9 mouse cellular contexts compared by ENCODE assay signal in the genomic region with DNA sequence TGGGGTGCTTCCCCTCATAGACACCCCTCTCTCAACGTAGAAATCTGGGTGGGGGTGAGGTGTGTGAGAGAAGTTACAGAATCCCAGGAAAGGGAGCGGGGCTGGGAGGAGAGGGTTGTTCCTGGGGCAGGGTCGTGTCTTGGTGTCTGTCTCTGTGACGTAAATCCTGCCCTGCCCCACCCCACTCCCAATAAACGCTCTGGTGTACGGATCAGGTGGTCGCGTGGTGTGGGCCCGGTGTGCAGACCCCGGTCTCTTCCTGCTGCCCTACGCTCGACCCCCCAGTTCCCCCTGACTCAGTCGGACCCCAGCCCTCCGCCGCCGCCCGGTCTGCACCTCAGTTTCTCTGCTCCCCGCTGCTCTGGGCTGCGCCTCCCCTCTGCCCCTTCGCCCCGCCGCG. TPM values are rescaled to one million over a fixed set of nuclear protein-coding genes. Genes with fewer than 3 reads are reported as not detected.
DNase-seq lines count a peak whose midpoint lies in the region; ATAC-seq and TF ChIP-seq lines count a peak whose summit lies in the region.
"Had no signal": no experiment of that assay in that cellular context is flagged by ENCODE, and none has a peak within 500 bp of the region (broad histone marks: within the 10 kb centered on the region; RNA-seq: fewer than 3 reads in every experiment).

No protein-coding gene starts in this region.

- no peak overlapping the region for H3K27ac ChIP-seq in cerebellum, adult 2 months (ENCODE audit: insufficient read depth, low read length)
- H3K27ac ChIP-seq in layer of hippocampus, adult 2 months, result peak overlapping the region; percentile 67; the same call in 1 of the 2 replicates
- H3K27ac ChIP-seq in intestine, embryonic 15.5 days, result no peak overlapping the region
- no peak overlapping the region for H3K27ac ChIP-seq in neural tube, embryonic 15.5 days (replicated peaks)
- H3K27ac ChIP-seq: liver, embryonic 14.5 days had no signal

- peak overlapping the region; percentile 42 for H3K4me2 ChIP-seq in intestine, embryonic 15.5 days (replicated peaks)
- H3K4me2 ChIP-seq in neural tube, embryonic 15.5 days, result peak overlapping the region; percentile 46

- H3K36me3 ChIP-seq in intestine, embryonic 15.5 days, result no peaks in the 10 kb centered on the region
- no peaks in the 10 kb centered on the region for H3K36me3 ChIP-seq in neural tube, embryonic 15.5 days

- H3K4me3 ChIP-seq in cerebellum, adult 2 months (replicated peaks; ENCODE audit: insufficient read depth, low read depth, low read length), result no peak overlapping the region
- no peak overlapping the region for H3K4me3 ChIP-seq in layer of hippocampus, adult 2 months
- peak overlapping the region; percentile 15; the same call in 1 of the 2 replicates for H3K4me3 ChIP-seq in intestine, embryonic 15.5 days (replicated peaks)
- H3K4me3 ChIP-seq in neural tube, embryonic 15.5 days (replicated peaks), result peak overlapping the region; percentile 17

- no peaks in the 10 kb centered on the region for H3K9me3 ChIP-seq in intestine, embryonic 15.5 days
- H3K9me3 ChIP-seq in neural tube, embryonic 15.5 days (replicated peaks), result no peaks in the 10 kb centered on the region

- ATAC-seq in cerebellum, adult (ENCODE audit: insufficient number of reproducible peaks, low FRiP score, low TSS enrichment), result no peak
- no peak for ATAC-seq in intestine, embryonic 15.5 days
- no peak for ATAC-seq in neural tube, embryonic 15.5 days (ENCODE audit: low FRiP score)

- 4% methylated on average over 23 of the region's 23 CpGs for WGBS in cerebellum, adult 2 months
- 4% methylated on average over 23 of the region's 23 CpGs for whole genome bisulfite sequencing in intestine, embryonic 15.5 days
- 1% methylated on average over 22 of the region's 23 CpGs for WGBS in neural tube, embryonic 15.5 days

- TF ChIP-seq POLR2A in cerebellum, adult 2 months (IDR thresholded peaks at IDR 0.05; ENCODE audit: borderline replicate concordance, insufficient read depth, low read length), result peak; percentile 32; the same call in 1 of the 2 replicates

- H3K9ac ChIP-seq in intestine, embryonic 15.5 days, result no peak overlapping the region
- no peak overlapping the region for H3K9ac ChIP-seq in neural tube, embryonic 15.5 days (replicated peaks)
- H3K9ac ChIP-seq: liver, embryonic 14.5 days had no signal

- no peak for TF ChIP-seq CTCF in cerebellum, adult 2 months (IDR thresholded peaks at IDR 0.05; ENCODE audit: borderline replicate concordance, insufficient read depth, low read depth, low read length)
- no peak for TF ChIP-seq CTCF in layer of hippocampus, adult 2 months (conservative IDR thresholded peaks at IDR 0.05)

- H3K27me3 ChIP-seq in cerebellum, adult 2 months (ENCODE audit: control insufficient read depth, insufficient read depth, low read length), result no peaks in the 10 kb centered on the region; the same call in 1 of the 2 replicates
- peaks cover 90% of the 10 kb centered on the region for H3K27me3 ChIP-seq in intestine, embryonic 15.5 days (replicated peaks)
- peaks cover 88% of the 10 kb centered on the region for H3K27me3 ChIP-seq in neural tube, embryonic 15.5 days (replicated peaks)

- no peak for DNase-seq in cerebellum, adult 2 months
- DNase-seq in layer of hippocampus, adult 2 months (ENCODE audit: low spot score in 2 of 2), result no peak
- no peak for DNase-seq in layer of hippocampus, adult 11-12 months (ENCODE audit: low spot score)
- no peak for DNase-seq in urinary bladder, postnatal 14 days (ENCODE audit: low spot score)
- no peak for DNase-seq in spleen, postnatal 4 days (ENCODE audit: low spot score in 2 of 2)

- peaks cover 12% of the 10 kb centered on the region for H3K4me1 ChIP-seq in cerebellum, adult 2 months (ENCODE audit: control insufficient read depth, insufficient read depth, low read length)
- H3K4me1 ChIP-seq in intestine, embryonic 15.5 days (replicated peaks), result peaks cover 10% of the 10 kb centered on the region; the same call in 1 of the 2 replicates
- peaks cover 15% of the 10 kb centered on the region for H3K4me1 ChIP-seq in neural tube, embryonic 15.5 days

RNA-seq across cellular contexts. Expression of a gene that starts 3.4 kb away (rescaled TPM):
- 0.54 and 0.57 TPM in 2 replicates for polyA plus RNA-seq in cerebellum, adult 2 months (2012; rRNA removed)
- total RNA-seq in layer of hippocampus, adult 2 months (2021), result under 1 TPM in 1 of 2 experiments, not detected in 1; 0.20 TPM
- not detected in 2 replicates for polyA plus RNA-seq in intestine, embryonic 15.5 days (2015; fragmentation: Nextera tagmentation; extraction: Ambion mirVana)
- not detected in 2 replicates for polyA plus RNA-seq in neural tube, embryonic 15.5 days (2015; fragmentation: Nextera tagmentation; extraction: Ambion mirVana)
- polyA plus RNA-seq: liver, embryonic 14.5 days had no signal

RNA-seq across cellular contexts. Expression of a gene that starts 4.9 kb away (rescaled TPM):
- not detected in 2 replicates for polyA plus RNA-seq in cerebellum, adult 2 months (2012; rRNA removed)
- total RNA-seq in layer of hippocampus, adult 2 months (2021), result not detected
- polyA plus RNA-seq in intestine, embryonic 15.5 days (2015; fragmentation: Nextera tagmentation; extraction: Ambion mirVana), result not detected in 2 replicates
- not detected in 2 replicates for polyA plus RNA-seq in neural tube, embryonic 15.5 days (2015; fragmentation: Nextera tagmentation; extraction: Ambion mirVana)
- polyA plus RNA-seq: liver, embryonic 14.5 days had no signal

RNA-seq across cellular contexts. Expression of a gene that starts 12.2 kb away (rescaled TPM):
- polyA plus RNA-seq in cerebellum, adult 2 months (2012; rRNA removed), result 397 and 476 TPM in 2 replicates
- 1,000 to 10,000 TPM; 1,342 to 1,423 TPM for total RNA-seq in layer of hippocampus, adult 2 months (2021)
- 0.13 and 0.15 TPM in 2 replicates for polyA plus RNA-seq in intestine, embryonic 15.5 days (2015; fragmentation: Nextera tagmentation; extraction: Ambion mirVana)
- 0.37 and 0.55 TPM in 2 replicates for polyA plus RNA-seq in neural tube, embryonic 15.5 days (2015; fragmentation: Nextera tagmentation; extraction: Ambion mirVana)

RNA-seq across cellular contexts. Expression of a gene that starts 21.5 kb away (rescaled TPM):
- polyA plus RNA-seq in cerebellum, adult 2 months (2012; rRNA removed), result 17.2 and 18.0 TPM in 2 replicates
- 10 to 100 TPM; 13.2 to 13.3 TPM for total RNA-seq in layer of hippocampus, adult 2 months (2021)
- 79.0 and 87.3 TPM in 2 replicates for polyA plus RNA-seq in intestine, embryonic 15.5 days (2015; fragmentation: Nextera tagmentation; extraction: Ambion mirVana)
- polyA plus RNA-seq in neural tube, embryonic 15.5 days (2015; fragmentation: Nextera tagmentation; extraction: Ambion mirVana), result 19.5 and 26.8 TPM in 2 replicates

RNA-seq across cellular contexts. Expression of a gene that starts 21.8 kb away (rescaled TPM):
- polyA plus RNA-seq in cerebellum, adult 2 months (2012; rRNA removed), result 52.3 and 53.1 TPM in 2 replicates
- 10 to 100 TPM; 43.0 to 46.1 TPM for total RNA-seq in layer of hippocampus, adult 2 months (2021)
- polyA plus RNA-seq in intestine, embryonic 15.5 days (2015; fragmentation: Nextera tagmentation; extraction: Ambion mirVana), result 94.1 and 98.9 TPM in 2 replicates
- polyA plus RNA-seq in neural tube, embryonic 15.5 days (2015; fragmentation: Nextera tagmentation; extraction: Ambion mirVana), result 81.7 and 82.9 TPM in 2 replicates

Comparison
In these comparisons a context has a peak if more than half of its experiments do, and no peak if none do; other contexts are left out.
1. H3K4me3 ChIP-seq: peak in intestine, embryonic 15.5 days (single experiment) and neural tube, embryonic 15.5 days (single experiment); none in cerebellum, adult 2 months (single experiment) and layer of hippocampus, adult 2 months (single experiment).
2. RNA of a gene that starts 12.2 kb away (polyA plus RNA-seq): 397 to 476 TPM in cerebellum, adult 2 months; 0.37 to 0.55 TPM in neural tube, embryonic 15.5 days and 0.13 to 0.15 TPM in intestine, embryonic 15.5 days; every median in the first group is over 100 times any median in the second.